Mouse (Mus musculus): ENCODE measurements around the gene Tenm3.

Gene Tenm3

GRCm38 (mm10) chr8:48530916-48531570, 312.7 kb downstream of the Tenm3 start:
- intact Hi-C loops (cut with DNase I): loop anchor here (10.0 kb wide), 1 partner anchor 294 kb away; no protein-coding TSS in a partner anchor

DNA sequence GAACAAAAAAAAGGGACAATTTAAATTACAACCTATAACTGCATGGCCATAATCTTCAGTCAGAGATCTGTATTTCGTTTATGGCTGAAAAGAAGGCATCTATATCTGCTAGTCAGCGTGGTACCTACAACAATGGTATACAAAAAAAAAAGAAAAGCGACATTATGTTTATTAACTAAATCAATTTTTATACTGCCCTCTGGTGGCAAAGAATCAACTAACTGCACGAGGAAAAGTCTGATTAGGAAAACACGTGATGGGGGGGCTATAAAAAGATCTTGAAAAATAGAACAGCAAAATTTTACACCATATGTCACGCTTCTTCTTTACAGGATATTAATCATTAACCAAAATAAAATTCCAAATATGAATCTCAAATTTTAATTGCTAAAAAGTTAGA, 316.3 kb downstream of the Tenm3 start:
- intact Hi-C loops (cut with DNase I): loop anchor here (10.0 kb wide), 1 partner anchor 433 kb away; the partner anchor contains the start of gene Dctd

- intact Hi-C loops (cut with DNase I): loop anchor here (10.0 kb wide), 1 partner anchor 428 kb away; the partner anchor contains the start of gene Dctd
Observed at GRCm38 (mm10) chr8:48522536-48523123, 321.1 kb downstream of the Tenm3 start.

DNA sequence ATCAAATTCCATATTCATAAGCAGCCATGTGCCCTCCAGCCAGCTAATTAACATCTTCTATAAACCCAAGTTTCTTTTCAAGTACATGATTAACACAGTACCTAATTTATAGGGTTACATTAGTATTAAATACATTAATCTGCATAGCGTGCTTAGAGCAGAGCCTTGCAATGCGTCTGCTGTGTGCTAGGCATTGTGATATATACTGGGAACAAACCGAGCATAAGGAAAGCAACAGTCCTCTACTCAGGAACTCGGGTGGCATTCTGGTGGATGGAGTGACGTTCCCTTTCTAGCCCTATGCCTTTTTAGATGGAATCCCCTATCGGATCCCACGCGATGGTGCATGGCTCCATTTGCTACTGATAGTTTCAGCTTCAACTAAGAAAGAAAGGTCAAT, 321.7 kb downstream of the Tenm3 start:
- intact Hi-C loops (cut with DNase I): loop anchor here (10.0 kb wide), 1 partner anchor 427 kb away; the partner anchor contains the start of gene Dctd

- intact Hi-C loops (cut with DNase I): no loop called here
Observed at GRCm38 (mm10) chr8:48517431-48517830, 326.3 kb downstream of the Tenm3 start.

DNA sequence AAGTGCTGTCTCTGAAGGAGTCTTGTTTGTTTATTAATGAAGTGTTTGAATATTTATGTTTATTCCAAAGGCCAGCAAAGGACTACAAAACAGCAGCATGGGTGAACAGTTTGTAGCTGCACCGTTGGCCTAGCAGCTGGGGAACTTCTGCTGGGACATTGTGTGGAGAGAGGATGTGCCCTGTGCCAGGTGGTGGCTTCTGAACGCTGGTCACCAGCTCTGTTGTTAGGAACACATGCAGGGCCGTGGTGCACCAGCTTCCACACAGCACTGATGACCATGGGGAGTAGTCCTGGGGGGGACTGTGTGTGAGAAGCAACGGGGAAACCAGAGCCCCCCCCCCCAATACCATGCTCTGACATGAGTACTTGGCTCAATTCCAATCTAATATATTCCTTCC, 329.5 kb downstream of the Tenm3 start:
- intact Hi-C loops (cut with DNase I): no loop called here

GRCm38 (mm10) chr8:48513801-48514200, 329.9 kb downstream of the Tenm3 start:
- intact Hi-C loops (cut with DNase I): no loop called here

DNA sequence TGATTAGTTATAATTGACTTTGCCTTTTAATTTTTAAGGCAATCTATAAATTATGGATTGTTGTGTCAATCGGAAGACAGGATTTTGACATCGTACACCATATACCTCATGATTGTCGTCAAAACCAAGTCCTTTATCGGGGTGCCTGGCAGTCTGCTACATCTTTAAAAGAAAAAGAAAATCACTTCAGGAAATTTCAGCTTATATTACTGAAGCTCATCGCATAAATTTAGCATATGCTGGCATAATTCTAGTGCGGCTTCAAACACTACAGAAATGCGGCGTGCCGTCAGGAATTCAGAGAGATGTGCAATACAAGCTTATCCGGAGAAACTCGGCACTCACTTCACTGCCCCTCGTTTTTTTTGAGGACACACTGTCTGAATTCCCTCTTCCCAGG, 332.2 kb downstream of the Tenm3 start:
- intact Hi-C loops (cut with DNase I): no loop called here

DNA sequence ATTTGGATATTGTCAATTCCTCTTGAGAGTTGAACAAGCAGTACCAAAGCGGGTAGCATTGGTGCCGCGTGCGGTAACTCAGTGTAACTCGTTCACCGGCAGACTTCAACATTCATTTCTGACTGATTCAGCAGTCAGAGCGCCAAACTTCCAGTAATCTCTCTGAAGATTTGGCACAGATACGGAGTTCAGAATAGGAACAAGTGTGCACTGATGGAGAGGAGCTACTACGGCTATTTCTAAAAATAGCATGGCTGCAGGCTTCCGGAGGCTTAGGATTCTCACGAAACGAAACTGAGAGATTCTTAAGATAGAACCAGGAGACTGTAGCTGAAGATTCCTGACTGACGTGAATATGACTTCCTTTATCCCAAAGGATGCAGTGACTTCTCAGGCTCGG, 332.6 kb downstream of the Tenm3 start:
- intact Hi-C loops (cut with DNase I): no loop called here

DNA sequence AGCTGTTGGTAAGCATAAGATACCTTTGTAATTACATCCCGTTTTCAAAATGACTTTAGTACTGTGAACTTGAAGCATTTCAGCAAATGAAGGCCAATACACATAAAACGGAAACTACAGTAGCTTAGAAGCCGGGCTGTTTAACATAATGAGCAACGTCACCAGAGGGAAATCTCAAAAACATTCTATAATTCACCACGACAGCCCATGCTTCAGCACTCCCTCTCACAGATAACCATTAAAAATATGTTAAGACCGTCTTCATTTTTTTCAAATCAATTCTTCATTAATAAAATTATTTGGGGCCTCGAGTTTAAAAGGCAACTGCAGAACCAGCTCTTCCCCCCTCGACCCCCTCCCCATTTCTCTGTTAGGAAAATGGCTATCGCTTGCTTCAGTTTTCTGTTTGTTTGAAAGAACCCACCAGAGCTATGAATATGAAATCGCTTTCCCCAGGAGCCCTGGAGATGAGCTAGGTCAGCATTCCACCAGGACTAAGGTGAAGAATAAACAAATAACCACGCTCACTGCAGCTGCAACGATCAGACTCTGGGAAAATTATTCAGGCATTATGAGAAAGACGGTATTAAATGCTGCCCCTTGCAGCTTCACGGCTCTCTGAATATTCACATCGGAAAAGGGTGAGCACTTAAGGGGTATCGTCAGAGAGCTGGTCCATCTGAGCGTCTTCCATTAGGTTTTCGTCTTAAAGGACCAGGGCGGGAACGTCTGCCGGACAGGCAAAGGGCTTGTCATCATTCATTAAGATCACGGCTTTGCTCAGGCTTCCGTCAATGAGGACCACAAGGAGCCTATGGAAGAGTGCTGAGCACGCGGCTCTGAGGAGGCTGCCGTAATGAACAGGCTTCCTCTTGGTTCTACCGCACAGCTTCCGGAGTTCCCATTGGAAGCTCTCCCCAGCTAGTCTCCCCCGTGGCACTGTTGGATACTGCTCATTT, 334.8 kb downstream of the Tenm3 start:
- intact Hi-C loops (cut with DNase I): no loop called here

DNA sequence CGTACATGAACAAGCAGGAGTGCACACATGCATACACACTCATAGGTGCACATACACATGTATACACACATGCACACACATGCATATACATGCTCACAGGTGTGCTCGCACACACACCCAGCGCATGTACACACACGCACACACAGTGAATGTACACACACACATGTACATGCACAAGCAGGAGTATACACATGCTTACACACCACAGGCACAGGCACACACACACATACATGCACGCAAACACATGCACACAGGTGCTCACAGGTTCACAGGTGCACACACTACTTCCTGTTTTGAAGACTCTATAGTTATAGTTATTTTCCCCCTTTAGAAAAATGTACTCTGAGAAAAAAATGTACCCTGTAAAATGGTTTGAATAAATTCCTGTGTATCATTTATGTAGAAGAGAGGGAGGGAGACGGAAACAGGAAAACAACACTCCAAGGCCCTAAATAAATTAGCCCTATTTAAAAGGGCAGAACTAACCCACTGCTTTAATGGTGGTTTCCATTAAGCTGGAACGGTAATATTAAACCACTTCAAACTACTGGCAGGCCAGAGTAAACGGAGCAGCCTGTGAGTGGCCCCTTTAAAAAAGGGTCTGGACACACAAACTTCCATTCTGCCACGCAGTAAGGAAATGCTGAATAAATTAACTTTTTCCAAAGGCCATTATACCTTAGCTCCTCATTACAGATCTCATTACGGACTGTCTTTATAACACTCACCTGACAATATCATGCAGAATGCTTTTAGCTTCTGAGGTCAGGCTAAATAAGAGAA, 335.8 kb downstream of the Tenm3 start:
- intact Hi-C loops (cut with DNase I): no loop called here

DNA sequence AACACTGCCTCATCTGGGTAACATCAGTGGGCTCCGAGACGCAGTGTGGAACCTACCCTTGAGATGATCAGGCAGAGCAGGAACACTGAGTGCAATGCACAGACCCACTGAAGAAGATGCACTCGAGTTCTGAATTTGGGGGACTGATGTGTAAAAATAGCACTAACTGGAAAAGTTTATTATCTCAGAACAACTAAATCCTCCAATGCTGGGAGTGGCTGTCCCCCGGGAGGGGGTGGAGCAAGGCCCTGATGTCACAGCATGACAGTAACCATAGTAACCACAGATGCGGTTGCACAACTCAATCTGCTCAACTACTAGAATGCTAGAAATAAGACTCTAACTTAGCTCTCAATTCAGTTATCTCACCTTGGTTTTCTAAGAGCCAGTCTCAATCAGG, 351.3 kb downstream of the Tenm3 start:
- intact Hi-C loops (cut with DNase I): no loop called here

- intact Hi-C loops (cut with DNase I): no loop called here
Observed at GRCm38 (mm10) chr8:48490635-48491165, 353.1 kb downstream of the Tenm3 start.

GRCm38 (mm10) chr8:48489936-48490634, 353.7 kb downstream of the Tenm3 start:
- intact Hi-C loops (cut with DNase I): no loop called here

DNA sequence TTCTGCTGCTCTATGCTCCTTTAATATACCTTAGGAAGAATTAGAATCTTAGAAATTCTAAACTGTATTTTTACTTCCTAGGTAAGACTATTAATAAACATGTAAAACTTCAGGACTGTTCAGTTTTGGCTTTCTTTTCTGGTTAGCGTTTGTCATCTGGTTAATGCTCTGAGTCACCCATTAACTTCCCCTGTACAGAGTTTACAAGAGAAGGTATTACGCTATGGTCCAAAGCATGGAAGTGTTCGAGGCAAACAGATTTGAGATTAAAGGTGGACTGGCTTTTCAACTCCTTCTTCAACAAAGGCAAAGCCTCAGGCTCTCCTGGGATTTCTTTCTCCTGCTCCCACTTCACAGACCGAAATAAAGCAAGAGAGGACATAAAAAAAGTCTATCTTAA, 354.3 kb downstream of the Tenm3 start:
- intact Hi-C loops (cut with DNase I): no loop called here

GRCm38 (mm10) chr8:48488809-48489208, 354.9 kb downstream of the Tenm3 start:
- intact Hi-C loops (cut with DNase I): no loop called here

DNA sequence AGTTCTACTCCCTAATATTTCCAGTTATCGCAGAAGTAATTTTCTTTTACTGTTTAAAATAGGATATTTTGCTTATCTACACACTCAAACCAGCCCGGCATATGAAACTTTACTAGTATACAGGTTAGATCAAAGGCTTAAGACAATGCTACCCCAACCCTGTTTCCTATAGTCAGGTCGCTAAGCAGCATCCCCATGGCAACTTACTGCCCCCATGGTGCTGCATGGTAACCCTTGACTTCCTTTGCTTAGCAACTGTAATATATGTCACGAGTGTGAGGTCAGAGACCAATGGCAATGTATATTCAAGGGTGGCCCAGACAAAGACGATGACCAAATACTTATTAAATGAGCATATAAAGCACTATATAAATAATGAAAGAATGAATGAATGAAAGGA, 359.6 kb downstream of the Tenm3 start:
- intact Hi-C loops (cut with DNase I): no loop called here

DNA sequence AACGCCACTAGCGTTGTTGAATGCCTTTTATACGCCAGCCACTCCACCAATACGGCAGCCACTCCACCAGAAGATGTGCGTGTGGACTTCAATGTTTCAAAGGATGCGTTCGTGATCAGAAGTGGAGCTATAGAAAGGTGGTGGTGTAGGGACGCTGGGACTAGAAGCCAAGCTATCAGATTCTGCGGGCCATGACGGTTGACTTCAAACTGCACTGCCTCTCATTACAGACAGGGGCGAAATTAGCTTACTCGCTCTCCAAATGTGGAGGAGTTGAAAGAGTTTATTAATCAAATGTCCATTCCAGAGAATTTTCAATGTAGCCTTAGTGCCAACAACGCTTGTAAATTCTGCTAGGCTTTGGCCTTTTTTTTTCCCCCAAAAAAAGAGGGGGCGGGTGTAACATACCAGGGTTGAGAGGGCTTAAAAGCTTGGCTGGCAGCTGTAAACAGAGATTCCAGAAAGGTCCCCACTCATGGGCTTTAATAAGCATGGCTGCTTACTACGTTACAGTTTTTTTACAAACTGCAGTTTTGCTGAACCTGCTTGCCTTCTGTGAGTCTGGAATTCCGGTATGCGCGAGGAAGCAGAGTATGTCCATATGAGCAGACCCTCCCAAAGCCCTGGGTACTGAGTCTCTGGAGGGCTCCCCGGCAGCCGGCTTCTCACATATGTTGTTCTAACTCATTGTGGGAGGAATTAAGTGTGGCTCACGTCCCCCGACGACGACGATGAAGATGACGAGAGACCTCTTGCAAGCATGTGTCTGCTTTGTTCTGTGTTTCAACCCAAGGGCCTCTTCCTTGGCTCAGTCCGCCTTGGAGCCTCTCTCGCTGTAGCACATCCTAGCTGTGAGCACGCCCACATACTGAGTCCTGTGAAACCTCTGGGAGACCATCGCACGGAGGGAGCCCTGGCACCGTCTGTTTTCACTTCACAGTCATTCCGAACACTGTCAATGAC, 361.8 kb downstream of the Tenm3 start:
- intact Hi-C loops (cut with DNase I): no loop called here

DNA sequence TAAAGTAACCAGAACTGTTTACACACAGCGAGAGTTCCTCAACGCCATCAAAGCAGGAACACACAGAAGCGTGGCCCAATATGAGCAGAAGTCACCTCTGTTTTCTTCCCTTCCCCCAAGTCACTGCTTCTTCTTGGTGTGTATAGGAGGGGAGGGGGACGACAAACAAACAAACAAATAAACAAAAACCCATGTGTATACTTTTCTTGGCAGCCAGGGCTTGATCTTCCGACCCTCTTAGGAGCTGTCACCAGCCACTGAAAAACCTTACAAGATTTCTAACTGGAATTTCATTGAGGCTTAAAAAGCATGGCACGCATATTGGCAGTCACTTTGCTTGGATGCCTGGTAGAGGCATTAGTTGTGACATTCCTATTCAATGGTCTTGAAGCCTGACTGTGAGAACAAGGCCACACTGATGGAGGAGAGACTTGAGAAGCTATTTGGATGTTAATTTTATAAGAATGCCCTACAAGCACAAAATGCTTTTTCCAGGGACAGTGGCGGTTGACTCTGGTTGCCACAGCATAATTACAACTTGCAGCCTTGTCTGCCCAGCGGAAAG, 366.3 kb downstream of the Tenm3 start:
- intact Hi-C loops (cut with DNase I): no loop called here
